Mouse (Mus musculus) intestine, embryonic 16.5 days (tissue): ENCODE measurements around the gene Nlrp14. TPM values are rescaled to one million over a fixed set of nuclear protein-coding genes. Genes with fewer than 3 reads are reported as not detected.
A peak's percentile ranks its signal among the peaks of the same experiment; 100 is the strongest.
"Not testable (repeated sequence)": the region's sequence is repeated elsewhere in the genome, so short reads cannot be mapped to it uniquely, and the experiment has no call there.

Experiments used
- ATAC-seq: fragments of 200-750 bp; cut with Nextera tagmentation; 2 replicates; pipeline ENCODE4 v1.8.0; 2017; ENCODE audit warnings: moderate TSS enrichment, moderate library complexity
- H3K27ac ChIP-seq: fragments of 300-500 bp; sonication (generic); 2 replicates; pipeline ENCODE4 v1.5.1; 2014; ENCODE audit warnings: mild to moderate bottlenecking, low read length
- H3K27me3 ChIP-seq: fragments of 300-500 bp; sonication (generic); replicated peaks from 2 replicates; pipeline ENCODE4 v1.6.1; 2014; ENCODE audit warnings: low read length, control low read depth, mixed read lengths; ENCODE audit not compliant: control insufficient read depth, insufficient read depth
- H3K36me3 ChIP-seq: fragments of 300-500 bp; sonication (generic); 2 replicates; pipeline ENCODE4 v1.6.1; 2014; ENCODE audit warnings: low read length, control low read depth; ENCODE audit not compliant: control insufficient read depth, insufficient read depth
- H3K4me1 ChIP-seq: fragments of 300-500 bp; sonication (generic); 2 replicates; pipeline ENCODE4 v1.6.1; 2014; ENCODE audit warnings: low read length, control low read depth, mixed read lengths; ENCODE audit not compliant: control insufficient read depth, insufficient read depth
- H3K4me2 ChIP-seq: fragments of 300-500 bp; sonication (generic); 2 replicates; pipeline ENCODE4 v1.6.1; 2014; ENCODE audit warnings: low read depth, low read length, control low read depth
- H3K4me3 ChIP-seq: fragments of 300-500 bp; sonication (generic); 2 replicates; pipeline ENCODE4 v1.5.1; 2014; ENCODE audit warnings: mild to moderate bottlenecking, low read length
- H3K9ac ChIP-seq: fragments of 300-500 bp; sonication (generic); 2 replicates; pipeline ENCODE4 v1.6.1; 2014; ENCODE audit warnings: low read depth, low read length
- H3K9me3 ChIP-seq: fragments of 300-500 bp; sonication (generic); 2 replicates; pipeline ENCODE4 v1.6.1; 2016; ENCODE audit warnings: low read length, control low read depth; ENCODE audit not compliant: control insufficient read depth
- WGBS: fragments of 180-500 bp; shearing (Covaris S2); extraction: QIAGEN DNeasy Blood & Tissue Kit; methylation state at CpG from one replicate; pipeline ENCODE4 v1.1.7; 2014; 5-methylcytosine and 5-hydroxymethylcytosine counted together
- polyA plus RNA-seq: library from polyadenylated mRNA; unstranded; fragments of >200 nt; fragmentation: Nextera tagmentation; extraction: Ambion mirVana; gene quantifications from 2 replicates; pipeline ENCODE4 v1.2.1, GENCODE M21; 2015

Nlrp14 gene
- not detected in 2 replicates for polyA plus RNA-seq

GRCm38 (mm10) chr7:107166690-107167089, at the start of gene Nlrp14:
Gene Nlrp14 (plus strand): TSS chr7:107166990.
- no peaks in the 10 kb centered on the region for H3K27me3 ChIP-seq
- no peak within 1 kb of the TSS for H3K4me2 ChIP-seq
- no peaks in the 10 kb centered on the region for H3K4me1 ChIP-seq
- no peak within 1 kb of the TSS for H3K27ac ChIP-seq
- H3K9me3 ChIP-seq = no peaks in the 10 kb centered on the region
- WGBS = 79% methylated on average over 10 of the region's 10 CpGs
- no peak within 1 kb of the TSS for H3K4me3 ChIP-seq
- H3K9ac ChIP-seq = no peak within 1 kb of the TSS
- no peaks in the 10 kb centered on the region for H3K36me3 ChIP-seq
- no peak for ATAC-seq

- not testable (repeated sequence) for H3K27me3 ChIP-seq, H3K27ac ChIP-seq, H3K36me3 ChIP-seq, H3K4me1 ChIP-seq, H3K4me3 ChIP-seq, H3K4me2 ChIP-seq, H3K9ac ChIP-seq, H3K9me3 ChIP-seq, ATAC-seq
- 90% methylated on average over 2 of the region's 3 CpGs for WGBS
Observed at GRCm38 (mm10) chr7:107130983-107131382, 35.8 kb upstream of the Nlrp14 start, which contains the start of gene Olfr715. Gene Olfr715 (minus strand): TSS chr7:107131083.

DNA sequence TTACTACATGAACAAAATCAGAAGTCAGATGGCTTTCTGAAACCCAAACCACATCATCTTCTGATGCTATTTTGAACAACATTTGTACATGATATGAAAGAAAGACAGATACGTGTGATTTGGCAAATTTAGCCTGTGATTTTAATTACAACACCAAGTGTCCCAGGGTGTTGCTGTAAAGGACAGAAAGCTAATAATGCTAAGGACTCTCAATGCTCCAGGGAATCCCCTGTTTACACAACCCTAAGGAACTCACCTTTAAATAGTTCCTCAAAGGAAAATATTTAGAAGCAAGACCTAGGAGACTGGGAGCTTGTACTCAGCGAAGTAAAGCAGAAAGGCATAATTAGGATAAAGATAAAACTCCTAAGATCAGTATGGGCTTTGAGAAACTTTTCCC, 28.8 kb upstream of the Nlrp14 start, which contains the start of gene Olfr716:
Gene Olfr716 (plus strand): TSS at position 301 of the 400 bp plus-strand sequence.
- not testable (repeated sequence) for H3K4me1 ChIP-seq, ATAC-seq, H3K27ac ChIP-seq, H3K9me3 ChIP-seq, H3K4me3 ChIP-seq, H3K9ac ChIP-seq, H3K27me3 ChIP-seq, H3K36me3 ChIP-seq, H3K4me2 ChIP-seq
- 64% methylated on average over 2 of the region's 2 CpGs for WGBS

DNA sequence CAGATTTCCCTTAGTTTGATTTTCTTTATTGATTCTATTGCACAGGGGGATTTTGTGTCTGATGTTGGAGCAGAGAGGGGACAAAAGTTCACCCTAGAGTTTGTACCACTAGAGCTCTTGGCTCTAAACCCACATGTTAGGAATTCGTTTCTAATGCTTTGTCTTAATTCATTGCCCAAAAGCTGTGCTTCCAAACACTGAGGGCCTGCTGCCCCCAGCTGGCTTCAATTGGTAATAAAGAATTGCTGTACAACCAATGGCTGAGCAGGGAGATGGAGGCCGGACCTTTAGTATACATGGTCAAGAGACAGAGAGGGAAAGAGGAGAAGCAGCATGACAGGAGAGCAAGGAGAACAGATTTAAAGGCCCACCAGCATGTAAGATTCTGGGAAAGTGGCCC, 13.6 kb downstream of the Nlrp14 start:
- Histone ChIP-seq H3K4me2 (no peak overlapping the region), H3K4me3 (no peak overlapping the region), H3K27me3 (no peaks in the 10 kb centered on the region), H3K36me3 (no peaks in the 10 kb centered on the region), H3K9me3 (no peaks in the 10 kb centered on the region), H3K4me1 (no peaks in the 10 kb centered on the region), H3K27ac (no peak overlapping the region), H3K9ac (no peak overlapping the region)
- 40% methylated on average over 2 of the region's 2 CpGs for WGBS
- ATAC-seq = no peak

GRCm38 (mm10) chr7:107201817-107202216, 35.0 kb downstream of the Nlrp14 start:
- Histone ChIP-seq H3K4me1 (no peaks in the 10 kb centered on the region), H3K9me3 (no peaks in the 10 kb centered on the region), H3K9ac (no peak overlapping the region), H3K4me3 (no peak overlapping the region), H3K36me3 (no peaks in the 10 kb centered on the region), H3K27me3 (no peaks in the 10 kb centered on the region), H3K27ac (no peak overlapping the region), H3K4me2 (no peak overlapping the region)
- 36% methylated on average over 3 of the region's 3 CpGs for WGBS
- no peak for ATAC-seq

DNA sequence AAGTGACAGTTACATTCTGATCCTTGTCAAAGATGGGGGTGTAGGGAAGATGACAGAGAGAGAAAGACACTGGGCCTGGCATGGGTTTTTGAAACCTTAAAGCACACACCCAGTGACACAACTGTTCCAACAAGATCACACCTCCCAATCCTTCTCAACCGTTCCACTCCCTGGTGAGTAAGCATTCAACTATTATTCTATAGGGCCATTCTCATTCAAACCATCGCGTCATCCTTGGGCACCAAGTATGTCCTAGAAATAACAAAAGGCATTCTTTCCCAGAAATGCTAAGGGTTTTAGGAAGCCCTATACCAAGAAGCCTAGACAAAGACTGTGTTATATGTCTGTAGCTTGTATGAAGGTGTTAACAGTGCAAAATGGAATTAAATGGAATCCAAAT, 41.1 kb downstream of the Nlrp14 start:
- Histone ChIP-seq H3K36me3 (no peaks in the 10 kb centered on the region), H3K4me2 (no peak overlapping the region), H3K9me3 (peaks cover 13% of the 10 kb centered on the region), H3K4me1 (no peaks in the 10 kb centered on the region), H3K27me3 (peaks cover 25% of the 10 kb centered on the region), H3K27ac (no peak overlapping the region), H3K9ac (no peak overlapping the region), H3K4me3 (no peak overlapping the region)
- no peak for ATAC-seq
- WGBS = 93% methylated on average over 3 of the region's 3 CpGs

- peaks cover 25% of the 10 kb centered on the region for H3K27me3 ChIP-seq
- peak within 1 kb of the TSS; percentile 27 for H3K4me3 ChIP-seq
- peaks cover 13% of the 10 kb centered on the region for H3K9me3 ChIP-seq
- H3K27ac ChIP-seq = no peak within 1 kb of the TSS
- no peak within 1 kb of the TSS for H3K9ac ChIP-seq
- no peaks in the 10 kb centered on the region for H3K4me1 ChIP-seq
- H3K36me3 ChIP-seq = no peaks in the 10 kb centered on the region
- no peak for ATAC-seq
- 38% methylated on average over 70 of the region's 70 CpGs for WGBS
- peak within 1 kb of the TSS; percentile 39 for H3K4me2 ChIP-seq
Observed at GRCm38 (mm10) chr7:107209204-107209860, 42.5 kb downstream of the Nlrp14 start, which contains the start of gene Rbmxl2. Gene Rbmxl2 (plus strand): TSS chr7:107209445.

DNA sequence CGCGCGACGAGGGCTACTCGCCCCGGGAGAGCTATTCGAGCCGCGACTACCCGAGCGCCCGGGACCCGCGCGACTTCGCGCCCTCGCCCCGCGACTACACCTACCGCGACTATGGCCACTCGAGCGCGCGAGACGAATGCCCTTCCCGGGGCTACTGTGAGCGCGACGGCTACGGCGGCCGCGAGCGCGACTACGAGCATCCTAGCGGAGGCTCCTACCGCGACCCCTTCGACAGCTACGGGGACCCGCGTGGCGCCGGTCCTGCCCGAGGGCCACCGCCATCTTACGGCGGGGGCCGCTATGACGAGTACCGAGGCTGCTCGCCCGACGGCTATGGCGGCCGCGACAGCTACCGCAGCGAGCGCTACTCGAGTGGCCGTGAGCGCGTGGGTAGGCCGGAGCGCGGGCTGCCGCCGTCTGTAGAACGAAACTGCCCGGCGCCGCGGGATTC, 43.4 kb downstream of the Nlrp14 start:
- Histone ChIP-seq H3K4me3 (peak overlapping the region; percentile 27), H3K4me1 (no peaks in the 10 kb centered on the region), H3K36me3 (no peaks in the 10 kb centered on the region), H3K27ac (no peak overlapping the region), H3K4me2 (peak overlapping the region; percentile 39), H3K27me3 (peaks cover 25% of the 10 kb centered on the region), H3K9me3 (peaks cover 13% of the 10 kb centered on the region), H3K9ac (no peak overlapping the region)
- no peak for ATAC-seq
- 21% methylated on average over 75 of the region's 77 CpGs for WGBS

DNA sequence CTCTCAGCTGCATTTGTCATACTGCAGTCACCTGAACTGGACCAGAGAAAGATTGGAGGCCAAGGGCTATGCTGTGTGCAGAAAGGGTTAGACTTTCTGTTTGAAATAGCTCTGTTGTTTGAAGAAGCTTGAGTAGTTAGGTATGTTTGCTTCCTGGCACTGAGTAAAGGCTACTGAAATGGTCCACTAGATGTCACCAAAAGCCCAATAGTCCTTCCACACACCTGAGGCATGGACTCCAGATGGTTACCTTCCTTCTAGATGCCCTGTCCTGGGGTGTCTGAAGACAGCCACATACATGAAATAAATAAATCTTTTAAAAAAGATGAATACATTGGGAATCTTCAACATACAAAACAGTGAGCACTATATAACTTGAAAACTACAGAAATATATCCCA, 48.9 kb downstream of the Nlrp14 start:
- Histone ChIP-seq H3K27me3 (peaks cover 8% of the 10 kb centered on the region; the same call in 1 of the 2 replicates), H3K4me1 (no peaks in the 10 kb centered on the region), H3K9me3 (no peaks in the 10 kb centered on the region), H3K4me2 (no peak overlapping the region), H3K4me3 (no peak overlapping the region), H3K27ac (no peak overlapping the region), H3K36me3 (no peaks in the 10 kb centered on the region), H3K9ac (no peak overlapping the region)
- ATAC-seq = 0 out of 2 replicates have a peak, but pooled peaks have one; percentile 60
